Mouse (Mus musculus) kidney, adult 8-10 months (tissue): ENCODE data around the gene Tnfrsf4.
A peak's percentile ranks its signal among the peaks of the same experiment; 100 is the strongest.

Experiments used
- DNase-seq, 2 experiments: peaks; one replicate each; pipeline ENCODE4 v3.0.0; 2022

Tnfrsf4 gene

DNA sequence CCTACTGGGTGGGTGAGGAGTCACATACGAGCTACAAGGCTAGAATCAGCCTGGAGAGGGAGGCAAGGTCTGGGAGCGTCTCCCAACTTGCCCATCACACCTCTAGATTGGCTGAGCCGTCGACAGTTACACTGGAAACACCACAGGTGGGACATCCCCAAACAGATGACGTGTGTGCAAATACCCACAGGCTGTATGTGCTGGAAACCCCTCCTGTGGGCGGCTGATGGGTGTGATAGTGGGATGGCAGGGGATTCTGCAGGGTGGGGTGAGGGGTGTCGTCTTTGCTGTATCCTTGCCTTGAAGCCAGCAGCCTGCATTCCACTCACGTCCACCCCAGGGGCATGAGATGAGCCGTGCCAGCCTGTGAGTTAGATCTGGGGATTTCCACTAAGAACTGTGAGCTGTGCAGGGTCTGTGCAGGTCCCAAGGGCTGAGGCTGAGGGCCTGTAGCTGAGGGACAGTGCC lies 17.0 kb downstream of the Tnfrsf4 start:
- DNase-seq: no peak

DNA sequence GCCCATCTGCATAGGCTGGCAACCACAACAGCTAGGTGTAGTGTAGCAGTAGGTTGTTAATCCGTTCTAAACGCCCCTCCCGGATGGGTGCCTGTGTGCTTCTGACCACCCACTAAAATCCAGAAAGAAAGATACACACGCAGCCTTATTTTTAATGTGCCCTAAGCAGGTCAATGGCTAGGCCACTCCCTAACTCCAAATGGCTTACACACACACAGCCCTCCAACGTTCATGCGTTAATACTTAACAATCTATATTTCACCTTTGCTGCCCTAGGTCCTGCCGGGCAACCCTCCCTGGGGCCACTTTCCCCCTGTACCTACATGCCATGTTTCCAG lies 17.6 kb downstream of the Tnfrsf4 start:
- no peak for DNase-seq

DNA sequence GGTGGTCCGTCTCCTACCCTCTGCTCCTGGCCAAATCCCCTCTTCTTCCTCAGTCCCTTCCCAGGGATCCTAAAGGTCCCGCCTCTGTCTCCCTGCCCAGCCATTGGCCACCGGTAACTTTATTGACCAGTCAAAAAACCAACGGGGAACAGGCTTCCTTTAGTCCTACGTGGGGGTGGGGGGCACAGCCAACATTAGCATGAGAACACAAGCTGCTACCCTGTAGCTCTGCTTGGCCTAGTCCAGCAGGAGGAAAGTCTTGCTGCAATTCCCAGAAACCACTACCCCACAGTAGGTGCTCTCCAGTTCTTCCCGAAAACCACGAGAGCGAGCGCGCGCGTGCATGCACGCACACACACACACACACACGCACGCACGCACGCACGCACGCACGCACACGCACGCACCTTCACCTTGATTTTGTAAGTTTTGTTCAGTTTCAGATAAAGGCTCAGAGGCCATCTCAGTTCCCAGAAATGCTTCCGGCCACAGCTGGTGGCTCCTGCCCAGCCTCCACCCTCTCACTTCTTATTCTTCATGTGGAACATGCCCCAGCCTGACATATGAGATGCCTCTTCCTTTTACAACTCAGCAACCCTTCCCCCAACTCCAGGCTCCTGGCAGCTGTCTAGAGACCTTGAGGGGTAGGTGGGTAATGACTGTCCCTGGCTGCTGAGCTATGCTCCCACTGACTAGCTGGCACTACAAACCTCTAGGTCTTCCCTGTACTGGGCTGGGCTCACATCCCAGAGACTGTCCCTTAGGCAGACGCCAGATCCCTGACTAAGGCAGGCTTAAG lies 18.1 kb downstream of the Tnfrsf4 start:
- peak; percentile 71 to 76 for DNase-seq

DNA sequence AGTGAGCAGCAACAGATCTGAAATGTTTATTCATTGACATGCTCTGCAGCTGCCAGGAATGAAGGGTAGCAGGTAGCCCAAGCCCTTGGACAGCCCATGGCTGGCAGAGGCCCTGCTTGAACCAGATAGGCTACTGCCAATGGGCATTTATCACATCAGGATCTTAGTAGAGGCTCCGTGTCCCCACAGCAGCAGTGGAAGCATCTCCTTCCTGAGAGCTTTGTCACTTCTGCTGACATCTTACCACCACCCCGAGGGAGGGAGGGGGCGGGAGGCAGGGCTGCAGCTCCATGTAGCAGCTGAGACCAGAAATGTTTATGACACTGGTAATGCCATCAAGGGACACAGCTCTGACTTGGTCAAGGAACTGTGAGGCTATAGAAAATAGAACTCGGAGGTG lies 19.2 kb downstream of the Tnfrsf4 start:
- no peak for DNase-seq

DNA sequence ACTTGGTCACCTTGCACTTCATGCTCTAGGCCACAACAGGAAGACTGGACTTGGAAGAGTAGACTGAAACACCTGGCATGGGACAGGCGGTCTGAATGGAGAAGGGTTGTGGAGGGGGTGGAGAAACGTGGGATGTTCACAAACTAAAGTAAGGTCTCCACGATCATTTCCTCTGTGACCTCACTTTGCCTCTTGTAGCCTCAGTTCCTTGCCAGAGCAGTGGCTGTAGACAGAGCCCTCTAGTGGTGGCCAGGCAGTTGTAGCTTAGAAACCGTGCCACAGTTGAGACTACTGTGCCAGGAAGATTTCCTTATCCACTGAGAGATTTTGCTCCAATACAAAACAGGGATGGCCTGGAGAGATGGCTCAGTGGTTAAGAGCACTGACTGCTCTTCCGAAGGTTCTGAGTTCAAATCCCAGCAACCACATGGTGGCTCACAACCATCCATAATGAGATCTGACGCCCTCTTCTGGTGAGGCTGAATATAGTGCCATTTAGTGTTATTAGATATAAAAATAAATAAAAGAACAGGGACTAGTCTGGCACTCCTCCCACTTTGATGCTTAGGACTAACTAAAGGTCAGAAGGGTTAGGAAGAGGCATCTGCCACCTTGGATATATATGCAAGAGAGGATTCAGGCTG lies 20.0 kb downstream of the Tnfrsf4 start:
- DNase-seq: no peak

DNA sequence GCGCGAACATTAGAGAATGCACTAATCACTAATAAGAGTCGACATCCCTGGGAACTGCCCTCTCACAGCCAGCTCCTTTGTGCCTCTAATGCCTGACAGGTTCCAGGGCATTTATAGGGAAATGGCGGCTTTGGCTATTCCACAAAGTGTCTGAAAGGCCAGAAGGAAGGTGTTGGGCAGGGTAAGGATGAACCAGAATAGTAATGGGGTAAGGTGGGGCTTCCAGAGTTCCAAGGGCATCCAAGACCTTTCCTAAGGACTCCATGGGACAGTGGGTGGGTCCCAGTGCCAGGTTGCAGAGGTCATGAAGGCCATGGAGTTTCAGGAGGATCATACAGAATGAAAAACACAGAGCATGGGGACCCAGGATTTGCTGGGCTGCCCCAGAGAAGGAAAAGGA lies 20.7 kb downstream of the Tnfrsf4 start:
- DNase-seq: no peak

DNA sequence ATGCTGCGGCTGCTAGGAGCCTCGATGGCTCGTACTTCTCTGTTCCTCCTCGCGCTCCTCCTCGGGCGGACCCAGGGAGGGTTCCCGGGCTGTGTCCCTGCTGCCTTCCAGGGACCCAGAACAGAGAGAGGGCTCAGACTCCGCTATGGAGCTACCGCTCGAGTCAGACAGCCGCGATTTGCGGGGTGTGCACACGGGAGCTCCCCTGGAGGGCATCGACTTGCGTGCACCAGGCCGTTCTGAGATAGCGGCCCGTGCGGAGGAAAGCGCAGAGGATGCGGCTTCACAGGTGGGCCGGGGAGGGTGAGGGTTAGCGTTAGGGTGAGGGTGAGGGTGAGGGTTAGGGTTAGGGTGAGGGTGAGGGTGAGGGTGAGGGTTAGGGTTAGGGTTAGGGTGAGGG lies 21.3 kb downstream of the Tnfrsf4 start:
- no peak for DNase-seq

DNA sequence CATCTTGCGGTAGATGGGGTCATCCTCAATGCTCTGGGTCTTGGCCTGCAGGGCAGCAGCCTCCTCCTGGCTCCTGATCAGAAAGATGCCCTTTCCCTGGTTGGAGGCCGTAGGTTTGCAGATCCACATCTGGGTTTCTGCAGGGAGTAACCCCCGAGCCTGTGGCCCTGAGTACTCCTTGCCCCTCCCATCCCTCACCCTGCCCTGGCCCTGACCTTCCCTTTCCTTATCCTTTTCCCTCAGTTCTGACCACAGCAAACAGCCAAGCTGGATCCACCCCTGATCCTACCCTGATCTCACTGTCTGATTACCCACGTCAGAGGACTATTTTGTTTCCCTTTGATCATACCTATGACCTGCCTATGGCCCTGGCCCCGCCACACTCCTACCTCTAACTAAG lies 31.1 kb downstream of the Tnfrsf4 start:
- no peak for DNase-seq

DNA sequence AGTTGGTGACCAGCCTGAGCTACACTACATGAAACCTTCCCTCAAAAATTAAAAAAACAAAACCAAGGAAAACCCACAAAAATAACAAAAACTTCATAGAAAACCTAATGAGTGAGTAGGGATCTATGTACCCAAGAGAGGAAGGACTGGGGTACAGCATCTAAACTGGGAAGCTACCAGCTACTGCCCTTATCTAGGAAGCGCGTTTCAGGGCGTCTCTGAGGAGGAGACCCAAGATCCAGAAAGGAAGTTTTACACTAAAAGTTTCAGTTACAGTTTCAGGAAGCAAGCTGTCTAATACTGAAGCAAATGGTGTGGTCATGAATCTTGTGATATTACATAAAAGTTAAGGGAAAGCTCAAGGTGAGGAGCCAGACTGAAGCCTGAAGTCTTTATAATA lies 36.1 kb downstream of the Tnfrsf4 start:
- no peak for DNase-seq

DNA sequence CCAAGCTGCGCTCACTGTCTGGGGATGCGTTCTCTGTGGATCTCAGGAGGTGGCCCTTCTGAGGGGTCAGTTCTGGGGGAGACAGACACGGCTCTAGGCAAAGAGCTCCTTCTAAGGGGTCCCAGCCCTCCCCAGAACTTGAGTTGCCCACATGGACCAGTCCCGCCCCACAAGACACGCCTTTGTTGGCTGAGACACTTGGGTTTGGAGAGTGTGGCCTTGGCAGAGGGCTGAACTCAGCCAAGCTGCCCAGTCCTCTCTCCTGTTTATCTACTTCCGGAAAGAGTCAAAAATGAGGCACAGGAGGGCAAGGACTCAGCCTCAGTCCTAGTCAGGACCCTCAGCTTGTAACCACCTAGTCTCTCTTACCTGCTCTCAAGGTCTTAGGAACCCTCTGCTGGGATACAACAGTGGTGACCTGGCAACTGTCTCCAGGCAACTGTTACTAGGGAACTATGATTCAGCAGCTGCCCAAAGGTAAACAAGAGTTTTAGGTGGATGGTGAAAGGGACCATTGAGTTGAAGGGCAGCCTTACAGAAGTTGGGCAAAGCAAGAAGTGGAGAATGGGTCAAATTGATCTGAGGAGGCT lies 36.8 kb downstream of the Tnfrsf4 start:
- DNase-seq: no peak

DNA sequence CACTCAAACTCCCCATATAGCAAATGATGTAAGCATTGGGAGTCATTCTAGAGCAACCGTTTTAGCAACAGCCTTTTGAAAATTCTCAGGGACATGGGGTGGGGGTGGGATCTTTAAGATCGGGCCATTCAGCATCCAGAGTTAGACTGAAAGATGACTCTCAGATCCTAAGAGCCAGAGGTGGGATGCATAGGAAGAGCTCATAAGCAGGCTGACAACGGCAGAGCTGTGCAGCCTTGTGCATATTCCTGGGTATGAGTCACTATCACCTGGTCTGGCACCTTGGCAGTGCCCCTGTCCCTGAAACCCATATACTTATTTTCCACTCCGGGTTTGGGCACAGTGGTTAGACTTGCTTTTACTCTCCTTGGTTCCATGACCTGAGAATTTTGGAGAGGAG lies 39.5 kb downstream of the Tnfrsf4 start:
- DNase-seq: no peak

DNA sequence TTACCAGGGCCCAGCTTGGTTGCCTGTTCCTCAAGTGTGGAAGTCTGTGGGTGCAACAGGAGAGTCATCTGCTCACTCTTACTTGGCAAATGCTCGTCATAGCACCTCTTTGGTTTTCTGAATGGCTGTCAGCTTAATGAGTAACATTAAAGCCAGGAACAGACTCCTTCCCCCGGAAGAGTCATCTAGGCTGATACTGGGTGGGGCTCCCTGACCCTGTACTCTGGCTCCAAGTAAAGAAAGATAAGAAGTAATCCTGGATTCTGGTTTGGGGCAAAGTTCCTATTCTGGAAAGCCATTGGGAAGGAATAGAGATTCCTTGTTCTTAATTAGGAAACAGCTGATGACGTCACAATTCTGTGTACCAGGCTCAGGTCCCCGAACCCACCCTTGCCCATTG lies 40.5 kb downstream of the Tnfrsf4 start:
- DNase-seq: no peak

DNA sequence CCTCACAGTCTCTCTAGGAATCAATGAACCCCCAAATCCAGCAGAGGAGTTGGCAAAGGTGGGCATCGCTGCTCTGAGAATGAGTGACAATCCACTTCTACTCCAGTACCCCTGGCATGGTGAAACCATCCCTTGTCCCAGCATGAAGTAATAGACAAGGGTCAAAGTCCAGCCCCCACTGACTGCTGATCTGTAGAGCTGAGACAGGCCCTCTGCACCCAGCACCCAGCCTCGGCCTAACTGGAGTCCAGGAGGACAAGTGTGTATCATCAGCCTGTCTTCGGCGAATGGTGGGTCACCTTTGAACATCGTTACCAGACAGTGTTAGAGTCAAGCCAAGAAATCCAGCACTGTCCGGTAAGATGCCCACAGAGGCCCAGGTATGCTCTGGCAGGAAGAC lies 41.0 kb downstream of the Tnfrsf4 start:
- DNase-seq: peak; percentile 73 to 74

DNA sequence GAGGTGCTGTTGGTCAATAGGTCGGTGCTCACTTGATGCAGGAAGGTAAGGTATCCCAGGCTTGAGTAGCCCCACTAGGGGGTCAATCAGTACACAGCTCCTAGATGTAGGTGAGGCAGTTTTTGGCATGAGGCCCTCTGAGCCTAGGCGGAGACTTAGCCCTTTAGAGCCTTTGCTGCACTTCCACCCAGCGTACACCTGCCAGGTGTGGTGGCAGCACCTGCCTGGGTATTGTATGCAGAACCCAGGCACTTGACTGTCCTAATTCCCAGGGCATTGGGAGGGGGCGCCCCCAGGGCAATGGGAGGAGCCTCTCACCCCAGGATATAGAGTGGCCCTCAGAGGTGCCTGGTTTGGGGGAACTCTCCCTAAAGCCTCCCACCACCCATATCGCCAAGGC lies 41.5 kb downstream of the Tnfrsf4 start:
- DNase-seq: no peak

DNA sequence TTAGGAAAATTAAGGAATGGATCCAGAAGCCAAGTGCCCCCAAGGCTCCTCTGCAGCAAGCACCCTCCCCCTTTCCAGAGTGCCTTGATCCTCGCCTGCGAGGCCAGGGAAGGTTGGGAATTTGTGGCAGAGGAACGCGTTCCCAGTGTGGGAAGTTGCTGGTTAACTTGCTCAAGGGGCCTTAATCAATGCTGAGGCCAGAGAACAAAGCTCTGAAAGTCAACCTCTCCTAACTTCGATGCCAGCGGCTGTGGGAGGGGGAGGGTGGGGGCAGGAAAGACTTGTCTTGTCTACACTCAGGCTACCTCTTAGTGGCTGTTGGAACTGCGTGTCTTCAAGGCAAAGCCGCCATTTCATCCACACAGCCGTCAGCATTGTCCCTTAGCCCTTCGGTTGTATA lies 44.1 kb downstream of the Tnfrsf4 start:
- no peak for DNase-seq

DNA sequence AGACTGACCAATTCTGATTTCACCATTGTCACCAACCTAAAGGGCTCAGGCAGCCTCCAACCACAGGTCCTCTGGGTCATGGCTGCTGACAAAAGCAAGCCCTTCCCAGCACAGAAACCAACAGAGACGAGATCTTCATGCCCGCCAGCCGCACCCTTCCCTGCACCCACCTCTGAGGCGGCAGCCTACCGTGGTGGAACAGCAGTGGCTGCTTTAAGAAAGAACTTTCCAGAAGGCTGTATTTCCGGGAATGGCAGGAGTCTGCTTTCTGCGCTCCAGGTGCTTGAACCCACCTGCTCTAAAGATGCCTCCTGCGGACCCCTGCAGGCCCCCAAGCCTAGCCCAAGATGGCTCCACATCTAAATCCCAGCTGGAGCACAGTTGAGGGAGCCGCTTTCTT lies 45.2 kb downstream of the Tnfrsf4 start:
- no peak for DNase-seq

DNA sequence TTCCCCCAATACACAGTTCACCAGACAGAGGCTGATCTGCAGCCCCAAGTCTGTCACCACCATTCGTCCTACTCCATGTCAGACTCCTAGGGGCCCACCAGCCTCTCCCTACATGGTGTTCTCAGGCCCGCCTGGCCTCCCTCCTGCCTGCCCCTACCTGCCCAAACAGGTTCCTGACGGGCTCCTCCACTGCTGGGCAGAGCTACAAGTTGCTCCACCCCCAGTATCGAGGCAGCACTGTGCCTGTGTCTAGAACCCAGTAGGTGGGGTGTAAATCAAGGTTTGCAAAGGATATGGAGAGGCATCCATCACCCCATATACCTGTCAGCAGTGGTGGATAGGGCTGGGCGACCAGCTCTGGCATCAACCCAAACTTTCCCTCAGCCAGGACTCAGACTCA lies 45.6 kb downstream of the Tnfrsf4 start, which contains the start of gene Ttll10:
Gene Ttll10, minus strand, starts transcription at position 154 of the 400 bp plus-strand sequence.
- peak; percentile 61 to 79 for DNase-seq

DNA sequence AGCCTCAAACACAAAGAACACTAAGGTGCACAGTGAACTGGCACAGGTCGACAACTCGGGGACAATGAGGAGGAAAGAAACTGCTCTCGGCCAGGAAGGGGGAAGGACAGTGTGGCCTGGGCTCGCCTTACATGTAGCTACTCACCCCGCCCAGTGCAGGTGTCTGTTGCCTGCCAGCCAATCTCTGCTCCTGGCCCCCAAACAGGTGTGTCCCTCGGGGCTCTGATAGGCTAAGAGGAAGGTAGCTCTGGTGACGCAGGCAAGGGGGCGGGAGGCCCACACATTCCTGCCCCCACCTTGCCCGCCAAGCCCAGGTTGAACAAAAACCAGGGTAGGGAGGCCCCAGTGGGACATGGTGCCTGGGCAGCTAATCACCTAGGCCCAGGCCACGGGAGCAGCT lies 46.1 kb downstream of the Tnfrsf4 start:
- peak; percentile 94 to 97 for DNase-seq

DNA sequence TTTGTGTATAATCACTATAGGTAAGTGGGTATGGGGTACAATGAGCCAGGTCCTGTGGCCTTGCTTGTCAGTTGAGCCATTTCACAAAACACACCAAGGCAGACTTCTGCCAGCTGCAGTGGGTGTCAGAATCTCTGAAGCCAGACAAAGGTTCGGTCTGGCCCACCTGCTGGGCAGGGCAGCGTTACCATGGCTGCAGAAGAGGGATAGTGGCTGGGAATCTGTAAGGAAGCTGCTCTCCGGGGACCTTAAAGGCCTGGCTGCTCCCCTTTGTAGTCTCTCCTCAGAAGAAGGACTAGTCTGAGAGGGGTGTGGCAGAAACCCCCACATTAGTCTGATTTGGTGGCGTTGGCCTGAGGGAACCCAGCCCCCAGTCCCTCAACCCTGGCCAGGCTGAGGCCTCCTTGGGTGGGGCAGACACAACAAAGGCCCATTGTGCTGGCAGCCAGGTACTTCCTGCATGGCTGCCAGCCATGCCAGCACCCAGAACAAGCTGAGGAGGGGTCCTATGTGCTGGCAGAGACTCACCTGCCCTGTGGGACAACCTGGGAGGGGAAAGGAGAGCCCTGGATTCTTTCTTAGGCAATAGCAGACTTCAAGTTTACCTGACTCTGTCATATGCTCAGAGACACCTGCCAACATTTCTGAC lies 50.3 kb downstream of the Tnfrsf4 start:
- DNase-seq: no peak

DNA sequence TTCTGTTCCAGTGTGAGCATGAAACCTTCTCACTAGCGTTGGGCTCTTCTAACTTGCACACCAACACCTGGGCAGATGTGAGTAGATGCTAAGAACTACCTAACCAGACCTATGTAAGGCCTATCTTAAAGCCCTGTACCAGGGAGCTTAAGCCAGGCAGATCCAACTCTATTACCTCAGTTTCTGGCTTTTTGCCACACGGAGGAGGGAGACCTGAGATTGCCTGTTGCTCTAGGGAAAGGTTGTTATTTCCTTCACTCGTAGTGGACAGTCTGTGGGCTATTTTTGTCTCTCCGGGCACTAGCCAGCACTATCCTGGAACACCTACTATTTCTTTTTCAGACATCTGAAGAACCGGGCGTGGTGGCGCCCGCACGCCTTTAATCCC lies 50.9 kb downstream of the Tnfrsf4 start:
- no peak for DNase-seq

DNA sequence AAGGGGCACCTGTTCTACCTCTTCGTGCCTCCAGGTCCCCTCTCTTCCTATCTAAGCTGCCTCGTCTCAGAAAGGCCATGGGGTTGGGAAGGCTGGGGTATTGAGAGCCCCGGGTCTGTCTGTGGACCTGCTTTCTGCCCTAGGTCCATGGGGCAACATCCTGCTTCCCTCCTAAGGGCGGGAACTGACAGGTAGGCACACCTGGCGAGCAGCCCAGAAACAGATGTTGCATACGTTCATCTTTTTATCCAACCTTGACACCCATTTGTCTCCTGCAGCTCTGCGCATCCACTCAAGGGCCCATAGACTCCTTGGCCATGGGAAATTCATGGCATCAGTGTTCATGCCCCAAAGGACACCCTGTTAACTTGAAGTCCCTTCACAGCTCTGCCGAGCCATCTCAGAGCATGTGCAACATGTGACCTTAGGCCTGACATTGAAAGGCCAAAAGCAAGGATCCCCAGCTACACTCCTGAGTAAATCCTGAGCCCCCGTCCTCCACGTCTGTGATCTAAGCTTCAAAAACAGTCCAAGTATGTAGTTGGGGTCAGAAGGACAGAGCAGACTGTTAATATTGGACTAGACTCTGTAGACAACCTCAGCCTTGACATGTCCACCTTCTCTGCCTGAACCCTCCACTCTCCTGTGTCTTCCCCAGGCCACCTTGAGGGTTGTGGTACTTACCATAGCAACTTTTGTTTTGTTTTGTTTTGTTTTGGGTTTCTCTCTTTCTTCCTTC lies 51.7 kb downstream of the Tnfrsf4 start:
- DNase-seq: peak in 1 of 2 experiments; percentile 56
